Mouse (Mus musculus): ENCODE measurements around the gene Thumpd2.

DNA sequence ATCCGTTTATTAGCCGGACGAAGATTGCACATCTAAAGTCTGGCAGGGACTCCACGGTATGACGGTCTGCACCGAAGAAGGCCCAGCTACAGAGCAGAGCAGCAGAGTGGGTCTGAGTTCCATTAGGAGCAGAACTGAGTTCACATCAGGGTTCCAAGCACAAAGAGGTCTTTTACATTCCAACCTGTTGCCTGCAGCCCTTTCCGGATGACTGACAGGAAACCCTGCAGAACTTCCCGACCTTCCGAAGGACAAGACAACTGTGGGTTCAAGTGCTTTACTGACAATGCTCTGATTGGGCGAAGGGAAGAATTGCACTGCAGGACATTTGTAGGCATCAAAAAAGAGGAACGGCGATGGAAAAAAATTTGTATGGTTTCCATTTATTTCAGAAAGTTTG, 63.9 kb downstream of the Thumpd2 start:
- no peak for TF ChIP-seq CTCF (IDR thresholded peaks at IDR 0.05; ENCODE audit: control insufficient read depth, insufficient read depth, low read length)
- TF ChIP-seq POLR2A (IDR thresholded peaks at IDR 0.05; ENCODE audit: borderline replicate concordance, control insufficient read depth, low read depth, low read length): no peak
